Mouse (Mus musculus) layer of hippocampus, adult 2 months (tissue): ENCODE measurements around the gene Nat8f6. TPM values are rescaled to one million over a fixed set of nuclear protein-coding genes. Genes with fewer than 3 reads are reported as not detected.
"Not testable (repeated sequence)": the region's sequence is repeated elsewhere in the genome, so short reads cannot be mapped to it uniquely, and the experiment has no call there.

Experiments used
- DNase-seq, 2 experiments: peaks; one replicate each; pipeline ENCODE4 v3.0.0; 2022; ENCODE audit warnings: low spot score in 2 of 2
- H3K27ac ChIP-seq: fragments of 200-600 bp; 2 replicates; pipeline ENCODE4 v1.8.1; 2022
- H3K4me3 ChIP-seq: fragments of 200-600 bp; 2 replicates; pipeline ENCODE4 v1.8.1; 2022; ENCODE audit warnings: mild to moderate bottlenecking
- CTCF ChIP-seq: fragments of 200-600 bp; conservative IDR thresholded peaks from 2 replicates; pipeline ENCODE4 v1.8.1; 2022; ENCODE audit warnings: antibody characterized with exemption, mild to moderate bottlenecking, moderate library complexity
- total RNA-seq, 2 experiments: library from RNA; stranded (reverse); gene quantifications; 2 replicates each; pipeline ENCODE4 v1.2.3; 2021

Nat8f6 gene
- total RNA-seq, 2 experiments from 2014 or later, result 0.88 to 1.7 TPM

- DNase-seq, result peak in 1 of 2 experiments; percentile 1
- Histone ChIP-seq H3K4me3 (no peak overlapping the region), H3K27ac (no peak overlapping the region)
- TF ChIP-seq CTCF, result no peak
These were observed 30.5 kb upstream of the Nat8f6 start for GRCm38 (mm10) chr6:85851062-85851773.

- Histone ChIP-seq H3K27ac (peak overlapping the region; percentile 84), H3K4me3 (no peak overlapping the region)
- no peak for TF ChIP-seq CTCF
- DNase-seq, result no peak
These were observed 28.5 kb upstream of the Nat8f6 start for GRCm38 (mm10) chr6:85849240-85849639.

DNA sequence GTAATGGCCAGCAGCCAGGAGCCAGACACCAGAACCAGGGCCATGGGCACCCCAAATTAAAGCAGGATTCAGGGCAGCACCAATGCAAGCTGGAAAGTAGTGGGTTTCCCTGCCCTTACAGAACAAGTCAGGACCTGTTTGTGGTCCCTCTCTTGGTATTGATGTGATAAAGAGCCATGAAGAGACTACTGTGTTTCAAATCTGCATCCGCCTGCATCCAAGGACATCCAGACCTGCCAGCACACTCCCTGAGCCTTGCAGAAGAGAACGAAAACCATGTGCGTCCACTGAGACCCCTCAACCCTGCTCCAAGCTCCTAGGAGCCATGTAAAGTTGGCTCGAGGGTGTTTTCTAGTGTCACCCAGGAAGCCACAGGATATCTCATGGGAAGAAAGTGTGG is 27.4 kb upstream of the Nat8f6 start:
- TF ChIP-seq CTCF, result no peak
- no peak for DNase-seq
- Histone ChIP-seq H3K27ac (peak overlapping the region; percentile 84), H3K4me3 (no peak overlapping the region)

- Histone ChIP-seq H3K27ac (peak overlapping the region; percentile 84), H3K4me3 (no peak overlapping the region)
- no peak for TF ChIP-seq CTCF
- DNase-seq, result no peak
These were observed 26.2 kb upstream of the Nat8f6 start for GRCm38 (mm10) chr6:85846921-85847320.

GRCm38 (mm10) chr6:85843677-85844458 is 23.1 kb upstream of the Nat8f6 start:
- not testable (repeated sequence) for H3K27ac ChIP-seq, DNase-seq, H3K4me3 ChIP-seq
- TF ChIP-seq CTCF, result peak; percentile 43

DNA sequence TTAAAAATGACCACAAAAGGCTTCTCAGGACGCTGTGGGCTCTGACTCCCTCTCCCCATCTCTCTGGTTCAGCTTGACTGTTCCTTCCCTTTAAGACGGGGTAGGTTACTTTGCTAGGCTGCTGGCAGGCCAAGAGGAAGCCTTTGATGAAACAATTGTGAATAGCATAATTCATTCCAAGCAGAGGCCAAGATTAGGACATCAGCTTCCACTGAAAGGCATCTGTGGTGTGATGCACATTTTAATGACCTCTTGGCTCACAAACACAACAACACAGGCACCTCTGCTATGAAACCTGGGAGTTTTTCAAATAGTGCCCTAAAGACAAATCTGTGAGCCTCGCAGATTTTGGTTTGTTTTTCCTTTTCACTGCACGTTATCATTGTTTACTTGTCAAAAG is 19.2 kb upstream of the Nat8f6 start:
- peak in 1 of 2 experiments; percentile 71 for DNase-seq
- no peak for TF ChIP-seq CTCF
- Histone ChIP-seq H3K4me3 (no peak overlapping the region), H3K27ac (peak overlapping the region; percentile 87)

DNA sequence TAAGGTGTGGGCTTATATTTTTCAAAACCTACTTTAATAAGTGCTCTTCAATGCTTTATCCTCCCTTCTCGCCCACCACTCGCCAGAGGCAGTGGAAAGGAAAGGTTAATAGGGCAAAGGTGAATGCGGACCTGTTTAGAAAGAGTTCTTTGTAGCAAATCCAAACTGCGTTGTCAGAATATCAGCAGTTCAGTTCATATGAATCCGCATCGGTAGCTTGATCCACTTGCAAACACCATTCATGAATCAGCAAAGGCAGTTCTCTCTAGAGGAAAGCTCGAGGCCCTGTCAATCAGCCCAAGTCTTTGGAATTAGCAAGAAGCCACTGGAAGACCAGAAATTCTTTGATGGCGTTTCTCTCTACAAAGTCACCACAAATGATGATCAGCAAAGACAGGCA is 17.9 kb upstream of the Nat8f6 start:
- no peak overlapping the region for H3K4me3 ChIP-seq
- TF ChIP-seq CTCF, result no peak
- peak overlapping the region; percentile 77 for H3K27ac ChIP-seq
- DNase-seq, result no peak

DNA sequence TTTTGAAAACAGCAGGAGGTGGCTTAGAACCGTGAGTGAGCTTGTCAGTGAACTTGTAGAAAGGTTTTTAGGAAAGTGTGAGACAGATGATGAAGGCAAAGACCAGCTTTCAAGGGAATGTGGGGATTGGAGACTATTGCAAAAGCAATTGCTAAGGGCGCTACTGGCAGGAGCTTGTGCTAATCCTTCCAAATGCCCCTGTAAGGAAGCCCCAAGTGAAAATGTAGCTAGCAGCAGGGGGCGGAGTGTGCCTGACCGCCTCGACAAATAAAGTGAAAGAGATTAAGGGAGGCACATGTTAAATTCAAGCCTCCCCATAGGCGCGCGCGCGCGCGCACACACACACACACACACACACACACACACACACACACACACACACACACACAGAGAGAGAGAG is 16.6 kb upstream of the Nat8f6 start:
- H3K27ac ChIP-seq, result peak overlapping the region; percentile 73
- peak overlapping the region; percentile 20; the same call in 1 of the 2 replicates for H3K4me3 ChIP-seq
- DNase-seq, result peak in 1 of 2 experiments; percentile 17

DNA sequence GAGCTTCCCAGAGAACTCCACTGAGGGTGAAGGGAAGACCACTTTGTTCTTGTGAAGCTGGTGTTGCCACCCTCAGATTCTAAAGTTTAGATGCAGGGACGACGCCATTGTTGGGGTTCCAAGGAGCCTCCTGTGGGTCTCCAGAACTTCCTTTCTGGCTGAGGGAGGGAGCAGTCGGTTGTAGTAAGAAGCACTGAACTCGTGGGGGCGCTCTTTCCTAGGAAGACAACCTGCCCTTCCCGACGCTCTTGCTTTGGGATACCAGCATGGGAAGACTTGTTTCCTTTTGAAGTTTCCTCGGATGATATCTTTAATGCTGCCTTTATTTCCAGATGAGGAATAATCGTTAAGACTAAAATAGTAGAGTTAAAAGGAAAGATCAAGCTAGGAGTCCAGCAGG is 16.1 kb upstream of the Nat8f6 start:
- TF ChIP-seq CTCF, result peak; percentile 67
- DNase-seq, result peak; percentile 34 to 72
- H3K27ac ChIP-seq, result peak overlapping the region; percentile 73
- H3K4me3 ChIP-seq, result peak overlapping the region; percentile 20; the same call in 1 of the 2 replicates

GRCm38 (mm10) chr6:85836098-85836497 is 15.3 kb upstream of the Nat8f6 start:
- peak overlapping the region; percentile 72 for H3K27ac ChIP-seq
- not testable (repeated sequence) for DNase-seq, H3K4me3 ChIP-seq

DNA sequence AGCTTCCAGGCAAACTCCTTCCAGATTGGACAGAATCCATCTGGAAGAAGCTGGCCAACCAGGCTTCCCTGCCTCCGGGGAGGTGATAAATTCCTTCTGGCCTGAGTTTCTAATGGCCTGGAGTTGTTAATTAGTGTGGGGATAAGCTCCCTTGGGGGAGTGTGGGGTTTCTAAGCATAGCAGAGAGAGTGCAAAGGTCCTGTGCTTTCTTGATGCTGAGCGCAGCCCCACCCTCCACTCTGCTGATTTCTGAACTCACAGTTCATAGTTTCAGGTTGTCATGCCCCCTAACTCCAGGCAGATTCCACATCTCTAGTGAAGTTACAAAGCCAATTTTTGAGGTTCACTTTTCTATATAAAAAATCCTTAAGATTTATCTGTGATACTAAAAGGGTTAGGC is 14.3 kb upstream of the Nat8f6 start:
- H3K4me3 ChIP-seq, DNase-seq: not testable (repeated sequence)
- H3K27ac ChIP-seq, result peak overlapping the region; percentile 72

DNA sequence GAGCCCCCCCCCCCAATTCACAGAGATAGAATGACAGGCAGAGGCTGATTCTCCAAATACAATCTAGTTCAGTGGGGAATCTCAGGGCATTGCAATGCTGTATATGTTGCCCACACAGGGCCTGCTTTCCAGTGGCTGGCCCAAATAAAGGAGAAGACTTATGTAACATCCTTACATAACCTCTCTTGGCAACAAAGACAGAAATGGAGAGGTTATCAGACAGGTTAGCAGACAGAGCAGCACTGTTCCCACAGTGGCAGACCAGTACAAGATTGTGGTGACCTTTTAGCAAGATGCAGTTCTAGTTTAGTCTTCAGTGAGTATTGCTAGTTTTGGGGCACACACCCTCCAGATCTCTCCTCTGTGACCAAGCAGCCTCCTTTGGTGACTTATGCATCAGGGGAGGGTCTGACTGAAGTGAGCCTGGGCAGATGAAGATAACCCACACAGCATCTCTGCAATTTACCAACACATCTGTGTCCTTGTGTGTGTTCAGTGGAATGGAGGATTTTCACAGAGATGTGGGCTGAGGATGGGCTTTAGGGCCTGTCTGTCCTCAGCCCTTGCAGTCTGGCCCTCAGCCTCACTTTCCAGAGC is 13.8 kb upstream of the Nat8f6 start:
- peak overlapping the region; percentile 68 for H3K27ac ChIP-seq
- not testable (repeated sequence) for DNase-seq, H3K4me3 ChIP-seq

DNA sequence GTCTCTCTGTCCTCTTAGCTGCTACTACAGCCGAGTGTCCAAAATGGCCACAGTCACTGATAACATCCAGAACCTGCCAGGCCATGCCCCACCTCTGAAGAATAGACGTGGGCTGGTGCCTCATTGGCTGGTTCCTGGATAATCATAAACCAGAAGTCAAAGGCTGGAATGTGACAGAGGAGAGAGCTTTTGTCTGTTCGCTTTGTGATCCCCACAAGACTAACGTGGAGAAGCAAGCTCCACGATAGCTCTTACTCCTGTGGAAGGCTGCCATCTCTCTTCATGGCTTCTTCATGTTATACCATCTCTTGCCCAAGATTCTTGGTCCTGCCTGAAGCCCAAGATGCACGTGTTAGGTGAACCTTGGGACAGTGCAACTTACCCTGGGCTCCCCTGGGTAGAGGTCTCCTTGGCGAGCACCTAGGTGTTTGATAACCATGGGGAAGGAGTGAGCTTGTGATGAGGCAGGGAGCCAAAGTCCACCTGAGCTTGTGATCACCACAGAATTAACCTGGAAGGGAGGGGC is 11.1 kb upstream of the Nat8f6 start, which contains the start of gene Nat8:
Gene Nat8 (minus strand): TSS at position 287 of the 526 bp plus-strand sequence.
- no peak for DNase-seq
- no peak within 1 kb of the TSS for H3K4me3 ChIP-seq
- no peak within 1 kb of the TSS for H3K27ac ChIP-seq
- no peak for TF ChIP-seq CTCF
